Mouse (Mus musculus): Measurements from ENCODE around the gene 1700030J22Rik. TPM values are rescaled to one million over a fixed set of nuclear protein-coding genes. Genes with fewer than 3 reads are reported as not detected.

1700030J22Rik gene
- total and polyA plus RNA-seq, 3 experiments, result 0.15 to 0.38 TPM; not detected in 1

- Histone ChIP-seq H3K4me1 (ENCODE audit: control insufficient read depth in 1 of 2, insufficient read depth in 2 of 2, low read length in 2 of 2) (peaks cover 0 to 10% of the 10 kb centered on the region in 2 experiments; a peak in 1 of 4 replicates), H3K79me2 (ENCODE audit: control insufficient read depth, insufficient read depth, low read length, poor library complexity) (no peaks in the 10 kb centered on the region), H3K36me3 (ENCODE audit: control insufficient read depth in 1 of 2, insufficient read depth in 2 of 2, low read length in 2 of 2) (no peaks in the 10 kb centered on the region; a peak in 1 of 4 replicates), H3K9me3 (replicated peaks; ENCODE audit: insufficient read depth, low read length) (no peaks in the 10 kb centered on the region), H3K4me3 (ENCODE audit: control insufficient read depth in 1 of 2, insufficient read depth in 1 of 2, low read depth in 2 of 2, low read length in 2 of 2) (no peak overlapping the region), H3K27ac (ENCODE audit: control insufficient read depth, low read depth, low read length) (no peak overlapping the region), H3K27me3 (ENCODE audit: control insufficient read depth in 1 of 2, insufficient read depth in 2 of 2, low read length in 2 of 2) (0 out of 4 replicates have a peak, but pooled peaks cover 0 to 1% of the 10 kb centered on the region in 2 experiments), H3K9ac (ENCODE audit: control insufficient read depth, low read depth, low read length, poor library complexity, severe bottlenecking) (no peak overlapping the region)
- TF ChIP-seq ZNF384 (IDR thresholded peaks at IDR 0.05; ENCODE audit: low read depth, low read length) (no peak), ETS1 (IDR thresholded peaks at IDR 0.05; ENCODE audit: low read depth, low read length) (no peak), GABPA (IDR thresholded peaks at IDR 0.05; ENCODE audit: low read depth, low read length) (no peak), MAFK (IDR thresholded peaks at IDR 0.05; ENCODE audit: borderline replicate concordance, low read depth, low read length) (no peak), SMC3 (IDR thresholded peaks at IDR 0.05; ENCODE audit: low read depth, low read length) (no peak), EP300 (IDR thresholded peaks at IDR 0.05; ENCODE audit: low read depth in 1 of 2, low read length in 2 of 2) (no peak), MYC (IDR thresholded peaks at IDR 0.05; ENCODE audit: low read depth, low read length) (no peak)
- DNase-seq (ENCODE audit: low read depth, low spot score), result no peak
Measured at GRCm38 (mm10) chr8:117011366-117011765, 32.6 kb upstream of the 1700030J22Rik start.

GRCm38 (mm10) chr8:116994016-116994716 lies 15.4 kb upstream of the 1700030J22Rik start:
- Histone ChIP-seq H3K9me3 (replicated peaks; ENCODE audit: insufficient read depth, low read length) (no peaks in the 10 kb centered on the region), H3K4me3 (ENCODE audit: control insufficient read depth in 1 of 2, insufficient read depth in 1 of 2, low read depth in 2 of 2, low read length in 2 of 2) (peak overlapping the region; percentile 46 to 57; a peak in 3 of 4 replicates), H3K4me1 (ENCODE audit: control insufficient read depth in 1 of 2, insufficient read depth in 2 of 2, low read length in 2 of 2) (peaks cover 0 to 17% of the 10 kb centered on the region in 2 experiments; a peak in 3 of 4 replicates), H3K27me3 (ENCODE audit: control insufficient read depth in 1 of 2, insufficient read depth in 2 of 2, low read length in 2 of 2) (no peaks in the 10 kb centered on the region; a peak in 1 of 4 replicates), H3K36me3 (ENCODE audit: control insufficient read depth in 1 of 2, insufficient read depth in 2 of 2, low read length in 2 of 2) (peaks cover 0 to 4% of the 10 kb centered on the region in 2 experiments; a peak in 1 of 4 replicates), H3K79me2 (ENCODE audit: control insufficient read depth, insufficient read depth, low read length, poor library complexity) (peaks cover 19% of the 10 kb centered on the region), H3K27ac (ENCODE audit: control insufficient read depth, low read depth, low read length) (no peak overlapping the region), H3K9ac (ENCODE audit: control insufficient read depth, low read depth, low read length, poor library complexity, severe bottlenecking) (peak overlapping the region; percentile 37)
- DNase-seq (ENCODE audit: low read depth, low spot score), result no peak
- no peak for TF ChIP-seq MAZ (IDR thresholded peaks at IDR 0.05; ENCODE audit: low read depth, low read length)
- no peak for TF ChIP-seq UBTF (IDR thresholded peaks at IDR 0.05; ENCODE audit: borderline replicate concordance, insufficient read depth, low read depth, low read length)
- no peak for TF ChIP-seq USF2 (IDR thresholded peaks at IDR 0.05; ENCODE audit: borderline replicate concordance in 1 of 2, insufficient read depth in 1 of 2, low read depth in 1 of 2, low read length in 2 of 2)

All from MEL (cell line).